In genomic region chr10:76271238-76271637, GRCm38 (mm10) we compare ENCODE assay signal across 10 mouse cellular contexts. TPM values are rescaled to one million over a fixed set of nuclear protein-coding genes. Genes with fewer than 3 reads are reported as not detected.
DNase-seq lines count a peak whose midpoint lies in the region; ATAC-seq and TF ChIP-seq lines count a peak whose summit lies in the region.
"Had no signal": no experiment of that assay in that cellular context is flagged by ENCODE, and none has a peak within 500 bp of the region (broad histone marks: within the 10 kb centered on the region; RNA-seq: fewer than 3 reads in every experiment).

No protein-coding gene starts in this region.

- TF ChIP-seq CTCF in brain, embryonic 14.5 days (IDR thresholded peaks at IDR 0.05; ENCODE audit: borderline replicate concordance, extremely low read depth, insufficient read depth, insufficient read length) = peak; percentile 64; the same call in 1 of the 2 replicates
- TF ChIP-seq CTCF in spleen, adult 2 months (IDR thresholded peaks at IDR 0.05; ENCODE audit: extremely low read depth, insufficient read depth, insufficient read length, insufficient replicate concordance) = peak; percentile 63; the same call in 1 of the 2 replicates

- TF ChIP-seq POLR2A in brain, embryonic 14.5 days (IDR thresholded peaks at IDR 0.05; ENCODE audit: borderline replicate concordance, extremely low read depth, insufficient read depth, insufficient read length, poor library complexity, severe bottlenecking) = no peak
- TF ChIP-seq POLR2A in spleen, adult 2 months (IDR thresholded peaks at IDR 0.05; ENCODE audit: low read depth, low read length) = no peak

- no peak overlapping the region for H3K9ac ChIP-seq in midbrain, embryonic 14.5 days (replicated peaks; ENCODE audit: low read length)
- H3K9ac ChIP-seq in midbrain, embryonic 13.5 days (replicated peaks) = no peak overlapping the region
- H3K9ac ChIP-seq: neural tube, embryonic 12.5 days had no signal

- no peak overlapping the region for H3K4me2 ChIP-seq in midbrain, embryonic 14.5 days (ENCODE audit: low read length)
- no peak overlapping the region for H3K4me2 ChIP-seq in midbrain, embryonic 13.5 days (replicated peaks)
- H3K4me2 ChIP-seq: neural tube, embryonic 12.5 days had no signal

- H3K9me3 ChIP-seq in midbrain, embryonic 14.5 days (ENCODE audit: control insufficient read depth, low read length) = no peaks in the 10 kb centered on the region
- no peaks in the 10 kb centered on the region for H3K9me3 ChIP-seq in midbrain, embryonic 13.5 days
- no peaks in the 10 kb centered on the region for H3K9me3 ChIP-seq in limb, embryonic 10.5 days (replicated peaks)
- H3K9me3 ChIP-seq: neural tube, embryonic 12.5 days had no signal

- peaks cover 94% of the 10 kb centered on the region for H3K36me3 ChIP-seq in midbrain, embryonic 14.5 days (ENCODE audit: control insufficient read depth, insufficient read depth, low read length)
- peaks cover 89% of the 10 kb centered on the region for H3K36me3 ChIP-seq in midbrain, embryonic 13.5 days
- H3K36me3 ChIP-seq in limb, embryonic 10.5 days = peaks cover 86% of the 10 kb centered on the region
- no peaks in the 10 kb centered on the region for H3K36me3 ChIP-seq in spleen, adult 2 months (ENCODE audit: control insufficient read depth, insufficient read depth, low read length)

- DNase-seq in cerebellum, adult 18-20 months = peak; percentile 14 to 24
- no peak for DNase-seq in cerebellum, adult 11 months
- peak; percentile 46 for DNase-seq in midbrain, embryonic 14.5 days
- peak; percentile 15 for DNase-seq in brain, embryonic 14.5 days (ENCODE audit: low read depth)
- DNase-seq in limb, embryonic 10.5 days (ENCODE audit: low spot score) = peak; percentile 46
- DNase-seq in spleen, adult 2 months (ENCODE audit: low read depth in 1 of 2, low spot score in 2 of 2) = peak; percentile 19 to 38
- no peak for DNase-seq in left cerebral cortex, postnatal 25 days (ENCODE audit: low spot score in 2 of 2)

- intact Hi-C loops in left cerebral cortex, postnatal 25 days (cut with DNase I) = no loop called here

- H3K27ac ChIP-seq in midbrain, embryonic 14.5 days (replicated peaks; ENCODE audit: low read depth, low read length) = no peak overlapping the region
- H3K27ac ChIP-seq in midbrain, embryonic 13.5 days = no peak overlapping the region
- no peak overlapping the region for H3K27ac ChIP-seq in limb, embryonic 10.5 days
- no peak overlapping the region for H3K27ac ChIP-seq in spleen, adult 2 months (ENCODE audit: insufficient read depth, low read length)
- H3K27ac ChIP-seq: neural tube, embryonic 12.5 days had no signal

- H3K4me1 ChIP-seq in midbrain, embryonic 14.5 days (ENCODE audit: control insufficient read depth, insufficient read depth, low read length) = no peaks in the 10 kb centered on the region
- H3K4me1 ChIP-seq in midbrain, embryonic 13.5 days (replicated peaks) = no peaks in the 10 kb centered on the region
- no peaks in the 10 kb centered on the region for H3K4me1 ChIP-seq in limb, embryonic 10.5 days
- no peaks in the 10 kb centered on the region for H3K4me1 ChIP-seq in spleen, adult 2 months (ENCODE audit: control insufficient read depth, insufficient read depth, insufficient read length)
- H3K4me1 ChIP-seq: neural tube, embryonic 12.5 days had no signal

- no peak for ATAC-seq in midbrain, embryonic 14.5 days (ENCODE audit: low FRiP score, low TSS enrichment)
- no peak for ATAC-seq in midbrain, embryonic 13.5 days
- ATAC-seq: Patski had no signal

- no peak overlapping the region for H3K4me3 ChIP-seq in midbrain, embryonic 14.5 days (replicated peaks; ENCODE audit: low read depth, low read length)
- no peak overlapping the region for H3K4me3 ChIP-seq in midbrain, embryonic 13.5 days (replicated peaks)
- no peak overlapping the region for H3K4me3 ChIP-seq in limb, embryonic 10.5 days
- H3K4me3 ChIP-seq in spleen, adult 2 months (ENCODE audit: extremely low read depth, insufficient read depth, insufficient read length) = no peak overlapping the region
- H3K4me3 ChIP-seq: neural tube, embryonic 12.5 days had no signal

- no peaks in the 10 kb centered on the region for H3K27me3 ChIP-seq in midbrain, embryonic 14.5 days (ENCODE audit: control insufficient read depth, insufficient read depth, low read length)
- no peaks in the 10 kb centered on the region for H3K27me3 ChIP-seq in midbrain, embryonic 13.5 days
- no peaks in the 10 kb centered on the region for H3K27me3 ChIP-seq in limb, embryonic 10.5 days (ENCODE audit: low read depth, poor library complexity, severe bottlenecking)
- no peaks in the 10 kb centered on the region for H3K27me3 ChIP-seq in spleen, adult 2 months (ENCODE audit: control insufficient read depth, insufficient read depth, low read length)
- H3K27me3 ChIP-seq: neural tube, embryonic 12.5 days; Patski had no signal

- WGBS in midbrain, embryonic 14.5 days = 57% methylated on average over 8 of the region's 8 CpGs
- 54% methylated on average over 8 of the region's 8 CpGs for WGBS in midbrain, embryonic 13.5 days
- 58% methylated on average over 8 of the region's 8 CpGs for WGBS in limb, embryonic 10.5 days
- 30% methylated on average over 8 of the region's 8 CpGs for WGBS in spleen, adult 2 months

RNA-seq across cellular contexts. Expression of gene S100b, which starts 17.6 kb away (rescaled TPM):
- polyA plus RNA-seq in midbrain, embryonic 14.5 days (2014; fragmentation: Nextera tagmentation; extraction: Ambion mirVana) = 1.1 and 1.2 TPM in 2 replicates
- 0.18 and 0.31 TPM in 2 replicates for polyA plus RNA-seq in midbrain, embryonic 13.5 days (2015; fragmentation: Nextera tagmentation; extraction: Ambion mirVana)
- polyA plus RNA-seq in brain, embryonic 14.5 days (2012; rRNA removed) = 0.62 and 1.8 TPM in 2 replicates
- not detected in 2 replicates for polyA plus RNA-seq in limb, embryonic 10.5 days (2016; fragmentation: Nextera tagmentation; extraction: Ambion mirVana)
- 0.70 TPM in 1 of 2 replicates, not detected in the other for polyA plus RNA-seq in spleen, adult 2 months (2012; rRNA removed)
- 100 to 1,000 TPM; 135 to 140 TPM for total RNA-seq in left cerebral cortex, postnatal 25 days (2021)

RNA-seq across cellular contexts. Expression of gene Prmt2, which starts 33.6 kb away (rescaled TPM):
- 357 and 385 TPM in 2 replicates for polyA plus RNA-seq in midbrain, embryonic 14.5 days (2014; fragmentation: Nextera tagmentation; extraction: Ambion mirVana)
- polyA plus RNA-seq in midbrain, embryonic 13.5 days (2015; fragmentation: Nextera tagmentation; extraction: Ambion mirVana) = 270 and 275 TPM in 2 replicates
- 273 and 287 TPM in 2 replicates for polyA plus RNA-seq in brain, embryonic 14.5 days (2012; rRNA removed)
- polyA plus RNA-seq in limb, embryonic 10.5 days (2016; fragmentation: Nextera tagmentation; extraction: Ambion mirVana) = 38.8 and 43.9 TPM in 2 replicates
- 17.1 and 18.4 TPM in 2 replicates for polyA plus RNA-seq in spleen, adult 2 months (2012; rRNA removed)
- total RNA-seq in left cerebral cortex, postnatal 25 days (2021) = 10 to 100 TPM; 54.8 to 61.6 TPM

Comparison
In these comparisons a context has a peak if more than half of its experiments do, and no peak if none do; other contexts are left out.
1. DNase-seq: peak in cerebellum, adult 18-20 months (2 of 2), midbrain, embryonic 14.5 days (single experiment), brain, embryonic 14.5 days (single experiment), limb, embryonic 10.5 days (single experiment) and spleen, adult 2 months (2 of 2); none in cerebellum, adult 11 months (single experiment) and left cerebral cortex, postnatal 25 days (0 of 2).